Mouse (Mus musculus) right cerebral cortex, adult 18-20 months (tissue): ENCODE measurements at regions not wholly inside any gene's neighbourhood (a gene's known extent, or its start where the extent isn't known, plus 50 kb on each side); places are given as distances from the start of the nearest gene placed in this dataset.

ENCODE experiments used
- DNase-seq: peaks from one replicate; pipeline ENCODE4 v3.0.0; 2022; ENCODE audit warnings: mixed read lengths

- DNase-seq = no peak
These were observed 243.4 kb upstream of the Htr2a start for GRCm38 (mm10) chr14:74397202-74397601.

- DNase-seq = peak; percentile 86
These were observed 231.2 kb upstream of the Htr2a start for GRCm38 (mm10) chr14:74409441-74409840.

GRCm38 (mm10) chr14:74428226-74428625, 212.4 kb upstream of the Htr2a start:
- no peak for DNase-seq

- no peak for DNase-seq
These were observed 176.5 kb upstream of the Htr2a start for GRCm38 (mm10) chr14:74464027-74464682.

- DNase-seq = no peak
These were observed 145.1 kb upstream of the Htr2a start for GRCm38 (mm10) chr14:74495504-74495903.

GRCm38 (mm10) chr14:74511521-74511920, 129.1 kb upstream of the Htr2a start:
- DNase-seq = no peak

- DNase-seq = no peak
These were observed 124.2 kb upstream of the Htr2a start for GRCm38 (mm10) chr14:74516451-74516850.

- no peak for DNase-seq
These were observed 121.1 kb upstream of the Htr2a start for GRCm38 (mm10) chr14:74519531-74519930.

GRCm38 (mm10) chr14:74521669-74522068, 119.0 kb upstream of the Htr2a start:
- DNase-seq = no peak

GRCm38 (mm10) chr14:74527246-74527645, 113.4 kb upstream of the Htr2a start:
- no peak for DNase-seq

- DNase-seq = no peak
These were observed 111.2 kb upstream of the Htr2a start for GRCm38 (mm10) chr14:74529368-74529951.

GRCm38 (mm10) chr14:74538187-74538586, 102.5 kb upstream of the Htr2a start:
- peak; percentile 42 for DNase-seq

GRCm38 (mm10) chr14:74544028-74544427, 96.6 kb upstream of the Htr2a start:
- no peak for DNase-seq

GRCm38 (mm10) chr14:74551091-74551490, 89.5 kb upstream of the Htr2a start:
- DNase-seq = no peak

GRCm38 (mm10) chr14:74553636-74554035, 87.0 kb upstream of the Htr2a start:
- DNase-seq = no peak

GRCm38 (mm10) chr14:74558359-74558758, 82.3 kb upstream of the Htr2a start:
- no peak for DNase-seq
